Mouse (Mus musculus) megakaryocyte, embryonic 14.5 days (primary cell): ENCODE data around the gene Arel1.

Experiments used
- FLI1 ChIP-seq: IDR thresholded peaks from 2 replicates; pipeline ENCODE4 v1.6.1; 2012; ENCODE audit warnings: low read length, inconsistent platforms, mixed read lengths
- GATA1 ChIP-seq: IDR thresholded peaks from 3 replicates; pipeline ENCODE4 v1.6.1; 2012; ENCODE audit warnings: mixed read lengths, low read length, inconsistent platforms, borderline replicate concordance

- TF ChIP-seq FLI1 (no peak), GATA1 (no peak)
Observed at GRCm38 (mm10) chr12:84940343-84940742, 30.4 kb downstream of the Arel1 start.
